Mouse (Mus musculus) kidney, adult 2 months (tissue): ENCODE measurements around the gene Olfr803. TPM values are rescaled to one million over a fixed set of nuclear protein-coding genes. Genes with fewer than 3 reads are reported as not detected.

ENCODE experiments used
- DNase-seq: peaks from one replicate; pipeline ENCODE4 v3.0.0; 2021
- H3K27ac ChIP-seq: fragments of 200-500 bp; 2 replicates; pipeline ENCODE4 v1.5.1; 2012; ENCODE audit warnings: low read depth, low read length, control low read depth, inconsistent platforms; ENCODE audit not compliant: insufficient read depth
- H3K27me3 ChIP-seq: fragments of 200-500 bp; replicated peaks from 2 replicates; pipeline ENCODE4 v1.6.1; 2012; ENCODE audit warnings: mild to moderate bottlenecking, moderate library complexity, low read length, inconsistent platforms; ENCODE audit not compliant: control insufficient read depth, insufficient read depth
- H3K36me3 ChIP-seq: fragments of 200-500 bp; 2 replicates; pipeline ENCODE4 v1.6.1; 2012; ENCODE audit warnings: mild to moderate bottlenecking, moderate library complexity, low read length, inconsistent platforms; ENCODE audit not compliant: control insufficient read depth, insufficient read depth
- H3K4me1 ChIP-seq: fragments of 200-500 bp; 2 replicates; pipeline ENCODE4 v1.6.1; 2011; ENCODE audit warnings: low read length; ENCODE audit not compliant: control insufficient read depth, insufficient read depth
- H3K4me3 ChIP-seq: fragments of 200-500 bp; 2 replicates; pipeline ENCODE4 v1.5.1; 2011; ENCODE audit warnings: mild to moderate bottlenecking, low read depth, low read length, control low read depth; ENCODE audit not compliant: insufficient read depth
- CTCF ChIP-seq: fragments of 200-500 bp; conservative IDR thresholded peaks from 2 replicates; pipeline ENCODE4 v1.5.1; 2011; ENCODE audit warnings: low read depth, mild to moderate bottlenecking, control low read depth, low read length, moderate library complexity, mixed read lengths; ENCODE audit not compliant: insufficient read depth, insufficient read length
- POLR2A ChIP-seq: fragments of 200-500 bp; IDR thresholded peaks from one replicate; pipeline ENCODE4 v1.6.1; 2011; ENCODE audit warnings: low read depth, low read length, control low read depth
- WGBS: fragments of 180-500 bp; shearing (Covaris S2); methylation state at CpG from one replicate; pipeline ENCODE4 v1.1.7; 2018; 5-methylcytosine and 5-hydroxymethylcytosine counted together
- polyA plus RNA-seq: library from polyadenylated mRNA; depleted of rRNA; stranded (reverse); fragments of >200 nt; gene quantifications from 2 replicates; pipeline ENCODE4 v1.2.3, GENCODE M21; 2012; rRNA removed

Gene Olfr803
- polyA plus RNA-seq, 1 experiment, result not detected

- WGBS, result 96% methylated on average over 1 of the region's 1 CpGs
Measured at GRCm38 (mm10) chr10:129651763-129652162, 42.3 kb downstream of the Olfr803 start.

More at GRCm38 (mm10) chr10:129651763-129652162, 42.3 kb downstream of the Olfr803 start:
- no peak for TF ChIP-seq POLR2A
- no peak for TF ChIP-seq CTCF
- Histone ChIP-seq H3K36me3 (no peaks in the 10 kb centered on the region), H3K27ac (no peak overlapping the region), H3K27me3 (no peaks in the 10 kb centered on the region), H3K4me1 (no peaks in the 10 kb centered on the region), H3K4me3 (no peak overlapping the region)
- no peak for DNase-seq

Other genes with a start within 250 kb of the Olfr803 start
- not detected in 2 replicates for gene Olfr787, start 232.4 kb downstream of the Olfr803 start, polyA plus RNA-seq
- gene Olfr788, start 223.3 kb downstream of the Olfr803 start, polyA plus RNA-seq, result not detected in 2 replicates
- not detected in 2 replicates for gene Olfr789, start 209.5 kb downstream of the Olfr803 start, polyA plus RNA-seq
- not detected in 2 replicates for gene Olfr790, start 195.8 kb downstream of the Olfr803 start, polyA plus RNA-seq
- not detected in 2 replicates for gene Olfr791, start 172.5 kb downstream of the Olfr803 start, polyA plus RNA-seq
- not detected in 2 replicates for gene Olfr792, start 155.1 kb downstream of the Olfr803 start, polyA plus RNA-seq
- gene Olfr794, start 126.6 kb downstream of the Olfr803 start, polyA plus RNA-seq, result not detected in 2 replicates
- gene Olfr796, start 81.7 kb downstream of the Olfr803 start, polyA plus RNA-seq, result not detected in 2 replicates
- not detected in 2 replicates for gene Olfr798, start 66.4 kb downstream of the Olfr803 start, polyA plus RNA-seq
- not detected in 2 replicates for gene Olfr799, start 56.8 kb downstream of the Olfr803 start, polyA plus RNA-seq
- not detected in 2 replicates for gene Olfr800, start 36.6 kb downstream of the Olfr803 start, polyA plus RNA-seq
- not detected in 2 replicates for gene Olfr801, start 20.4 kb downstream of the Olfr803 start, polyA plus RNA-seq
- gene Olfr802, start 6.1 kb downstream of the Olfr803 start, polyA plus RNA-seq, result not detected in 2 replicates
- not detected in 2 replicates for gene Olfr804, start 8.9 kb upstream of the Olfr803 start, polyA plus RNA-seq
- gene Olfr805, start 35.1 kb upstream of the Olfr803 start, polyA plus RNA-seq, result not detected in 2 replicates
- gene Olfr806, start 47.6 kb upstream of the Olfr803 start, polyA plus RNA-seq, result not detected in 2 replicates
- gene Olfr807, start 63.5 kb upstream of the Olfr803 start, polyA plus RNA-seq, result not detected in 2 replicates
- not detected in 2 replicates for gene Olfr808, start 71.2 kb upstream of the Olfr803 start, polyA plus RNA-seq
- not detected in 2 replicates for gene Olfr809, start 80.4 kb upstream of the Olfr803 start, polyA plus RNA-seq
- not detected in 2 replicates for gene Olfr810, start 100.6 kb upstream of the Olfr803 start, polyA plus RNA-seq
- not detected in 2 replicates for gene Olfr811, start 110.1 kb upstream of the Olfr803 start, polyA plus RNA-seq
- gene Olfr812, start 151.8 kb upstream of the Olfr803 start, polyA plus RNA-seq, result not detected in 2 replicates
- gene Olfr813, start 161.1 kb upstream of the Olfr803 start, polyA plus RNA-seq, result not detected in 2 replicates
- gene Olfr814, start 185.6 kb upstream of the Olfr803 start, polyA plus RNA-seq, result not detected in 2 replicates
- gene Olfr815, start 211.6 kb upstream of the Olfr803 start, polyA plus RNA-seq, result not detected in 2 replicates
- not detected in 2 replicates for gene Olfr816, start 221.3 kb upstream of the Olfr803 start, polyA plus RNA-seq